In genomic region chr14:118649199-118649894, GRCm38 (mm10) we compare ENCODE assay signal across 13 mouse cellular contexts. TPM values are rescaled to one million over a fixed set of nuclear protein-coding genes. Genes with fewer than 3 reads are reported as not detected.
DNase-seq lines count a peak whose midpoint lies in the region; ATAC-seq and TF ChIP-seq lines count a peak whose summit lies in the region.
"Had no signal": no experiment of that assay in that cellular context is flagged by ENCODE, and none has a peak within 500 bp of the region (broad histone marks: within the 10 kb centered on the region; RNA-seq: fewer than 3 reads in every experiment).

No protein-coding gene starts in this region.

- peaks cover 4% of the 10 kb centered on the region; the same call in 1 of the 2 replicates for H3K4me1 ChIP-seq in kidney, adult 2 months (ENCODE audit: control insufficient read depth, insufficient read depth, low read length)
- H3K4me1 ChIP-seq in G1E (ENCODE audit: insufficient read depth, low read depth, low read length): peaks cover 18% of the 10 kb centered on the region
- peaks cover 13% of the 10 kb centered on the region for H3K4me1 ChIP-seq in liver, embryonic 13.5 days (replicated peaks)
- no peaks in the 10 kb centered on the region for H3K4me1 ChIP-seq in forebrain, embryonic 12.5 days

- no peak for TF ChIP-seq POLR2A in kidney, adult 2 months (IDR thresholded peaks at IDR 0.05; ENCODE audit: low read depth, low read length)

- H3K27me3 ChIP-seq in kidney, adult 2 months (replicated peaks; ENCODE audit: control insufficient read depth, insufficient read depth, low read length): no peaks in the 10 kb centered on the region
- no peaks in the 10 kb centered on the region for H3K27me3 ChIP-seq in G1E (ENCODE audit: insufficient read depth, low read length)
- H3K27me3 ChIP-seq in liver, embryonic 13.5 days: no peaks in the 10 kb centered on the region
- no peaks in the 10 kb centered on the region for H3K27me3 ChIP-seq in forebrain, embryonic 12.5 days

- H3K9ac ChIP-seq in liver, embryonic 13.5 days: peak overlapping the region; percentile 26; the same call in 1 of the 2 replicates
- no peak overlapping the region for H3K9ac ChIP-seq in forebrain, embryonic 12.5 days
- H3K9ac ChIP-seq: hindbrain, embryonic 14.5 days had no signal

- peak; percentile 84 for ATAC-seq in G1E (ENCODE audit: extremely low read depth, insufficient number of reproducible peaks, low FRiP score, poor library complexity, severe bottlenecking)
- peak; percentile 77 for ATAC-seq in liver, embryonic 13.5 days (ENCODE audit: low read depth)
- ATAC-seq in forebrain, embryonic 12.5 days (ENCODE audit: low FRiP score): no peak
- ATAC-seq: forebrain, embryonic 16.5 days had no signal

- 0 out of 2 replicates have a peak overlapping the region, but pooled peaks have one; percentile 30 for H3K4me2 ChIP-seq in liver, embryonic 13.5 days
- no peak overlapping the region for H3K4me2 ChIP-seq in forebrain, embryonic 12.5 days
- H3K4me2 ChIP-seq: hindbrain, embryonic 14.5 days had no signal

- intact Hi-C loops in left cerebral cortex, adult 2 months (cut with DNase I): no loop called here

- DNase-seq in kidney, adult 2 months: peak; percentile 34
- no peak for DNase-seq in kidney, postnatal 4 days
- peak; percentile 29 for DNase-seq in CD4-positive, CD25-positive, alpha-beta regulatory T cell, adult 2 months (ENCODE audit: low read depth, low spot score)
- no peak for DNase-seq in G1E (ENCODE audit: low spot score)
- DNase-seq in liver, embryonic 13.5 days: no peak
- DNase-seq in B cell, adult 2 months: no peak
- DNase-seq in left cerebral cortex, adult 2 months (ENCODE audit: extremely low spot score in 1 of 2, low spot score in 2 of 2): no peak
- DNase-seq: cerebellum, postnatal 25 days had no signal

- no peak overlapping the region for H3K27ac ChIP-seq in kidney, adult 2 months (ENCODE audit: insufficient read depth, low read depth, low read length)
- peak overlapping the region; percentile 18; the same call in 1 of the 2 replicates for H3K27ac ChIP-seq in liver, embryonic 13.5 days
- H3K27ac ChIP-seq in forebrain, embryonic 12.5 days: no peak overlapping the region
- H3K27ac ChIP-seq in left cerebral cortex, adult 2 months: no peak overlapping the region
- H3K27ac ChIP-seq: hindbrain, embryonic 14.5 days; limb, embryonic 10.5 days; macrophage had no signal

- H3K36me3 ChIP-seq in kidney, adult 2 months (ENCODE audit: control insufficient read depth, insufficient read depth, low read length): no peaks in the 10 kb centered on the region
- peaks cover 39% of the 10 kb centered on the region for H3K36me3 ChIP-seq in G1E (replicated peaks)
- H3K36me3 ChIP-seq in liver, embryonic 13.5 days: no peaks in the 10 kb centered on the region
- H3K36me3 ChIP-seq in forebrain, embryonic 12.5 days (replicated peaks): no peaks in the 10 kb centered on the region
- H3K36me3 ChIP-seq: limb, embryonic 10.5 days had no signal

- H3K9me3 ChIP-seq in G1E (replicated peaks): no peaks in the 10 kb centered on the region
- no peaks in the 10 kb centered on the region for H3K9me3 ChIP-seq in liver, embryonic 13.5 days (replicated peaks)
- H3K9me3 ChIP-seq in forebrain, embryonic 12.5 days: no peaks in the 10 kb centered on the region
- H3K9me3 ChIP-seq: limb, embryonic 10.5 days had no signal

- H3K4me3 ChIP-seq in kidney, adult 2 months (ENCODE audit: insufficient read depth, low read depth, low read length): no peak overlapping the region
- H3K4me3 ChIP-seq in G1E (ENCODE audit: low read depth, low read length): no peak overlapping the region
- H3K4me3 ChIP-seq in liver, embryonic 13.5 days (replicated peaks): no peak overlapping the region
- H3K4me3 ChIP-seq in forebrain, embryonic 12.5 days (replicated peaks): no peak overlapping the region
- no peak overlapping the region for H3K4me3 ChIP-seq in left cerebral cortex, adult 2 months
- H3K4me3 ChIP-seq: limb, embryonic 10.5 days had no signal

- 34% methylated on average over 7 of the region's 7 CpGs for WGBS in kidney, adult 2 months
- 25% methylated on average over 7 of the region's 7 CpGs for WGBS in liver, embryonic 13.5 days (ENCODE audit: insufficient replicate concordance)
- 85% methylated on average over 7 of the region's 7 CpGs for WGBS in forebrain, embryonic 12.5 days

- no peak for TF ChIP-seq CTCF in kidney, adult 2 months (conservative IDR thresholded peaks at IDR 0.05; ENCODE audit: insufficient read depth, insufficient read length, low read depth, low read length)
- TF ChIP-seq CTCF in G1E (IDR thresholded peaks at IDR 0.05; ENCODE audit: low read depth, low read length): no peak
- TF ChIP-seq CTCF in left cerebral cortex, adult 2 months (IDR thresholded peaks at IDR 0.05): no peak

RNA-seq across cellular contexts. Expression of gene Abcc4, which starts 56.7 kb away (rescaled TPM):
- polyA plus RNA-seq in kidney, adult 2 months (2012; rRNA removed): 30.8 and 31.3 TPM in 2 replicates
- total RNA-seq in G1E (2014; fragmentation: Nextera tagmentation): 22.9 and 25.2 TPM in 2 replicates
- 13.3 and 16.2 TPM in 2 replicates for total RNA-seq in G1E (2017)
- 9.7 and 10.5 TPM in 2 replicates for polyA plus RNA-seq in G1E (2012)
- 1.7 and 2.4 TPM in 2 replicates for polyA plus RNA-seq in liver, embryonic 13.5 days (2015; fragmentation: Nextera tagmentation; extraction: Ambion mirVana)
- polyA plus RNA-seq in forebrain, embryonic 12.5 days (2016; fragmentation: Nextera tagmentation; extraction: Ambion mirVana): 2.1 and 2.4 TPM in 2 replicates
- total RNA-seq in left cerebral cortex, adult 2 months (2021): 10 to 100 TPM in 1 of 2 experiments, 1 to 10 TPM in 1; 9.5 to 11.0 TPM

Comparison
In these comparisons a context has a peak if more than half of its experiments do, and no peak if none do; other contexts are left out.
1. DNase-seq: peak in kidney, adult 2 months (single experiment) and CD4-positive, CD25-positive, alpha-beta regulatory T cell, adult 2 months (single experiment); none in kidney, postnatal 4 days (0 of 2), G1E (single experiment), liver, embryonic 13.5 days (single experiment), B cell, adult 2 months (0 of 2) and left cerebral cortex, adult 2 months (0 of 2).